Mouse (Mus musculus) CH12.LX (cell line): ENCODE measurements around the gene Ccs. TPM values are rescaled to one million over a fixed set of nuclear protein-coding genes. Genes with fewer than 3 reads are reported as not detected.

Source experiments
- DNase-seq: peaks from one replicate; pipeline ENCODE4 v3.0.0-alpha.2; 2013; ENCODE audit errors: extremely low read depth
- H3K27ac ChIP-seq: 2 replicates; pipeline ENCODE4 v1.5.1; 2012; ENCODE audit warnings: low read depth, mild to moderate bottlenecking, control low read depth, moderate library complexity; ENCODE audit not compliant: insufficient read depth
- H3K27me3 ChIP-seq: replicated peaks from 2 replicates; pipeline ENCODE3; 2012; ENCODE audit warnings: inconsistent platforms
- H3K36me3 ChIP-seq, 2 experiments: replicated peaks in 1 of 2; 2 replicates each; pipeline versions ENCODE3 to v1.6.1; 2012; ENCODE audit warnings: inconsistent platforms in 1 of 2, low read length in 1 of 2, mild to moderate bottlenecking in 1 of 2, mixed read lengths in 1 of 2, moderate library complexity in 1 of 2; ENCODE audit not compliant: control insufficient read depth in 1 of 2, insufficient read depth in 1 of 2
- H3K4me1 ChIP-seq, 2 experiments: 2 replicates each; pipeline ENCODE4 v1.6.1; 2012; ENCODE audit warnings: inconsistent platforms in 1 of 2, moderate library complexity in 1 of 2; ENCODE audit not compliant: insufficient read depth in 2 of 2, control insufficient read depth in 1 of 2
- H3K4me2 ChIP-seq: 2 replicates; pipeline ENCODE4 v1.6.1; 2012; ENCODE audit warnings: low read depth, mild to moderate bottlenecking, control low read depth; ENCODE audit not compliant: poor library complexity, insufficient read depth, severe bottlenecking
- H3K4me3 ChIP-seq, 3 experiments: fragments of 150-350 bp in 1 of 3; sonication (generic) in 1 of 3; replicated peaks in 1 of 3; 2 replicates each; pipeline versions ENCODE3 to v1.5.1; 2011 to 2012; ENCODE audit warnings: low read depth in 2 of 3, low read length in 2 of 3, mild to moderate bottlenecking in 2 of 3, moderate library complexity in 2 of 3, control low read depth in 1 of 3, improper control_type of control experiment in 1 of 3, inconsistent platforms in 1 of 3, mixed read lengths in 1 of 3; ENCODE audit not compliant: poor library complexity in 1 of 3
- H3K79me2 ChIP-seq: replicated peaks from 2 replicates; pipeline ENCODE4 v1.6.1; 2012; ENCODE audit warnings: mild to moderate bottlenecking, moderate library complexity; ENCODE audit not compliant: control insufficient read depth, poor library complexity, insufficient read depth, severe bottlenecking; ENCODE audit errors: extremely low read depth
- H3K9ac ChIP-seq: 2 replicates; pipeline ENCODE4 v1.6.1; 2012; ENCODE audit warnings: low read depth, mild to moderate bottlenecking, control low read depth, moderate library complexity; ENCODE audit not compliant: insufficient read depth
- H3K9me3 ChIP-seq: replicated peaks from 2 replicates; pipeline ENCODE3; 2012; ENCODE audit warnings: low read length, inconsistent platforms, mixed read lengths
- BHLHE40 ChIP-seq: IDR thresholded peaks from 2 replicates; pipeline ENCODE4 v1.6.1; 2011; ENCODE audit warnings: mild to moderate bottlenecking, low read depth, low read length, improper control_type of control experiment
- CHD1 ChIP-seq: IDR thresholded peaks from 2 replicates; pipeline ENCODE4 v1.6.1; 2012; ENCODE audit warnings: low read depth, low read length, improper control_type of control experiment, inconsistent platforms
- CTCF ChIP-seq, 2 experiments: IDR thresholded peaks in 1 of 2; conservative IDR thresholded peaks in 1 of 2; 2 replicates each; pipeline ENCODE4 v1.5.1; 2011 to 2012; ENCODE audit warnings: low read depth in 2 of 2, low read length in 2 of 2, improper control_type of control experiment in 1 of 2, inconsistent platforms in 1 of 2, mild to moderate bottlenecking in 1 of 2, moderate library complexity in 1 of 2
- E2F4 ChIP-seq: IDR thresholded peaks from 2 replicates; pipeline ENCODE4 v1.6.1; 2011; ENCODE audit warnings: low read depth, low read length, improper control_type of control experiment; ENCODE audit not compliant: insufficient replicate concordance
- ELF1 ChIP-seq: IDR thresholded peaks from 2 replicates; pipeline ENCODE4 v1.6.1; 2014; ENCODE audit warnings: low read depth, mild to moderate bottlenecking, inconsistent platforms, low read length, improper control_type of control experiment
- EP300 ChIP-seq: IDR thresholded peaks from 2 replicates; pipeline ENCODE4 v1.6.1; 2011; ENCODE audit warnings: low read length, improper control_type of control experiment
- HCFC1 ChIP-seq: IDR thresholded peaks from 2 replicates; pipeline ENCODE4 v1.6.1; 2012; ENCODE audit warnings: low read depth, mild to moderate bottlenecking, inconsistent platforms, low read length, improper control_type of control experiment
- JUN ChIP-seq: IDR thresholded peaks from 2 replicates; pipeline ENCODE4 v1.6.1; 2011; ENCODE audit warnings: low read depth, mild to moderate bottlenecking, low read length, improper control_type of control experiment, moderate library complexity; ENCODE audit not compliant: insufficient read depth
- MAX ChIP-seq: IDR thresholded peaks from 2 replicates; pipeline ENCODE4 v1.6.1; 2011; ENCODE audit warnings: low read length, improper control_type of control experiment
- MAZ ChIP-seq: IDR thresholded peaks from 2 replicates; pipeline ENCODE4 v1.6.1; 2012; ENCODE audit warnings: low read depth, mild to moderate bottlenecking, inconsistent platforms, low read length, improper control_type of control experiment, moderate library complexity
- NELFE ChIP-seq: IDR thresholded peaks from 2 replicates; pipeline ENCODE4 v1.6.1; 2011; ENCODE audit warnings: low read depth, low read length, improper control_type of control experiment
- NRF1 ChIP-seq: IDR thresholded peaks from 2 replicates; pipeline ENCODE4 v1.6.1; 2014; ENCODE audit warnings: low read depth, mild to moderate bottlenecking, inconsistent platforms, low read length, improper control_type of control experiment, moderate library complexity
- PAX5 ChIP-seq: IDR thresholded peaks from 2 replicates; pipeline ENCODE4 v1.6.1; 2012; ENCODE audit warnings: low read length, inconsistent platforms, mixed read lengths
- ZC3H11A ChIP-seq: IDR thresholded peaks from 2 replicates; pipeline ENCODE4 v1.6.1; 2012; ENCODE audit warnings: low read depth, mild to moderate bottlenecking, inconsistent platforms, low read length, improper control_type of control experiment
- ZNF384 ChIP-seq: IDR thresholded peaks from 2 replicates; pipeline ENCODE4 v1.6.1; 2012; ENCODE audit warnings: low read depth, low read length, improper control_type of control experiment, inconsistent platforms
- dilution Hi-C: fragments of 300-500 bp; cut with MboI; formaldehyde crosslinking; loops from 2 replicates; pipeline ENCODE4 v1.14.3; 2020; ENCODE audit warnings: low sequenced_read_pairs; ENCODE audit not compliant: extremely low pct_unique_long_range_greater_than_20kb, extremely low pct_ligation_motif_present
- in situ Hi-C: fragments of 300-500 bp; cut with MboI; formaldehyde crosslinking; loops from 3 replicates; pipeline ENCODE4 v1.14.3; 2019; ENCODE audit warnings: low sequenced_read_pairs, low pct_ligation_motif_present, low pct_unique_long_range_greater_than_20kb, mixed read lengths
- polyA plus RNA-seq: library from polyadenylated mRNA; unstranded; fragments of >175 nt; gene quantifications from 2 replicates; pipeline ENCODE4 v1.2.1, GENCODE M21; 2012; ENCODE audit warnings: low read depth; ENCODE audit not compliant: insufficient read length
- total RNA-seq, 2 experiments: library from RNA; depleted of rRNA; stranded (reverse); fragments of 300-350 nt in 1 of 2; fragments of >200 nt in 1 of 2; gene quantifications; 2 replicates each; pipeline ENCODE4 v1.2.3; 2012 to 2014

The Ccs gene
- total and polyA plus RNA-seq, 3 experiments = 25.6 to 42.1 (median 32.0) TPM

GRCm38 (mm10) chr19:4817182-4817835 is 21.8 kb downstream of the Ccs start:
- Histone ChIP-seq H3K4me3 (no peak overlapping the region), H3K27ac (no peak overlapping the region), H3K4me2 (no peak overlapping the region), H3K79me2 (peaks cover 2% of the 10 kb centered on the region), H3K36me3 (no peaks in the 10 kb centered on the region), H3K9me3 (peaks cover 7% of the 10 kb centered on the region), H3K9ac (no peak overlapping the region), H3K4me1 (no peaks in the 10 kb centered on the region), H3K27me3 (no peaks in the 10 kb centered on the region)
- in situ Hi-C loops (no loop called here), dilution Hi-C loops (no loop called here)
- DNase-seq = no peak
- TF ChIP-seq MAZ (no peak), PAX5 (no peak), E2F4 (no peak), BHLHE40 (no peak), JUN (no peak), EP300 (no peak), NRF1 (no peak), CHD1 (no peak), ELF1 (no peak), HCFC1 (no peak), ZNF384 (no peak), MAX (no peak), ZC3H11A (no peak), NELFE (no peak)

DNA sequence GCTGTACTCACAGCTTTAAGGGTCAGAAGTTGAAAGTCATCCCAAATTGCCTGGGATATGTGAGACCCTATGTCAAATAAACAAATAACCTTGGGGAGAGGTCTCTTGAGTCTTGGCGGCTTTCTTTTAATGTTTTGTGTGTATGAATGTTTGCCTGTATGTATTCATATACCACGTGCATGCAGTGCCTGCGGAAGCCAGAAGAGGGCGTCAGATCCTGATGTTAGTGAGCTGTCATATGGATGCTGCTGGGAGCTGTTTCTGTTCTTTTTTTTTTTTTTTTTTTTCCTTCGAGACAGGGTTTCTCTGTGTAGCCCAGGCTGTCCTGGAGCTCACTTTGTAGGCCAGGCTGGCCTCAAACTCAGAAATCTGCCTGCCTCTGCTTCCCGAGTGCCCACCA is 26.1 kb downstream of the Ccs start:
- H3K4me3 ChIP-seq = no peak overlapping the region
- no peak overlapping the region for H3K27ac ChIP-seq
- H3K4me2 ChIP-seq = no peak overlapping the region
- dilution Hi-C loops = no loop called here
- H3K4me1 ChIP-seq = peaks cover 2 to 9% of the 10 kb centered on the region in 2 experiments; a peak in 3 of 4 replicates
- TF ChIP-seq CTCF (conservative IDR thresholded peaks at IDR 0.05 in 1 of 2, IDR thresholded peaks at IDR 0.05 in 1 of 2; ENCODE audit: low read depth in 2 of 2, low read length in 2 of 2) = peak in 1 of 2 experiments; percentile 41; a peak in 3 of 4 replicates
- TF ChIP-seq ZNF384 = no peak
- DNase-seq = peak; percentile 37
- H3K9ac ChIP-seq = no peak overlapping the region
- H3K9me3 ChIP-seq = peaks cover 7% of the 10 kb centered on the region
- peaks cover 0 to 2% of the 10 kb centered on the region in 2 experiments for H3K36me3 ChIP-seq
- in situ Hi-C loops = no loop called here
- H3K27me3 ChIP-seq = no peaks in the 10 kb centered on the region
- H3K79me2 ChIP-seq = peaks cover 33% of the 10 kb centered on the region
